Mouse (Mus musculus): ENCODE results near the gene Cmklr1. TPM values are rescaled to one million over a fixed set of nuclear protein-coding genes. Genes with fewer than 3 reads are reported as not detected.

Cmklr1 gene
- polyA plus RNA-seq, 1 experiment, result 2.2 TPM

- no peaks in the 10 kb centered on the region for H3K27me3 ChIP-seq (ENCODE audit: control insufficient read depth, insufficient read depth, low read length)
- TF ChIP-seq POLR2A (IDR thresholded peaks at IDR 0.05; ENCODE audit: borderline replicate concordance, insufficient read depth, low read length), result no peak
- no peak for TF ChIP-seq CTCF (IDR thresholded peaks at IDR 0.05; ENCODE audit: borderline replicate concordance, insufficient read depth, low read depth, low read length)
- 50% methylated on average over 4 of the region's 4 CpGs for WGBS
- peaks cover 28% of the 10 kb centered on the region for H3K4me1 ChIP-seq (ENCODE audit: control insufficient read depth, insufficient read depth, low read length)
- DNase-seq, result peak; percentile 64 to 80
- no peak overlapping the region for H3K4me3 ChIP-seq (replicated peaks; ENCODE audit: insufficient read depth, low read depth, low read length)
- H3K27ac ChIP-seq (ENCODE audit: insufficient read depth, low read length), result peak overlapping the region; percentile 64; the same call in 1 of the 2 replicates
Observed at GRCm38 (mm10) chr5:113618716-113619115, 31.5 kb downstream of the Cmklr1 start.

- TF ChIP-seq POLR2A (IDR thresholded peaks at IDR 0.05; ENCODE audit: borderline replicate concordance, insufficient read depth, low read length) (no peak), CTCF (IDR thresholded peaks at IDR 0.05; ENCODE audit: borderline replicate concordance, insufficient read depth, low read depth, low read length) (no peak)
- no peak overlapping the region for H3K27ac ChIP-seq (ENCODE audit: insufficient read depth, low read length)
- 79% methylated on average over 12 of the region's 12 CpGs for WGBS
- peaks cover 44% of the 10 kb centered on the region for H3K4me1 ChIP-seq (ENCODE audit: control insufficient read depth, insufficient read depth, low read length)
- no peak for DNase-seq
- no peak overlapping the region for H3K4me3 ChIP-seq (replicated peaks; ENCODE audit: insufficient read depth, low read depth, low read length)
- H3K27me3 ChIP-seq (ENCODE audit: control insufficient read depth, insufficient read depth, low read length), result no peaks in the 10 kb centered on the region
Observed at GRCm38 (mm10) chr5:113611771-113612233, 38.4 kb downstream of the Cmklr1 start.

- no peak for DNase-seq
- H3K4me3 ChIP-seq (replicated peaks; ENCODE audit: insufficient read depth, low read depth, low read length), result no peak overlapping the region
- peak overlapping the region; percentile 57; the same call in 1 of the 2 replicates for H3K27ac ChIP-seq (ENCODE audit: insufficient read depth, low read length)
- H3K27me3 ChIP-seq (ENCODE audit: control insufficient read depth, insufficient read depth, low read length), result no peaks in the 10 kb centered on the region
- WGBS, result 84% methylated on average over 6 of the region's 6 CpGs
- TF ChIP-seq POLR2A (IDR thresholded peaks at IDR 0.05; ENCODE audit: borderline replicate concordance, insufficient read depth, low read length) (no peak), CTCF (IDR thresholded peaks at IDR 0.05; ENCODE audit: borderline replicate concordance, insufficient read depth, low read depth, low read length) (no peak)
- peaks cover 48% of the 10 kb centered on the region for H3K4me1 ChIP-seq (ENCODE audit: control insufficient read depth, insufficient read depth, low read length)
Observed at GRCm38 (mm10) chr5:113611131-113611530, 39.1 kb downstream of the Cmklr1 start.

DNA sequence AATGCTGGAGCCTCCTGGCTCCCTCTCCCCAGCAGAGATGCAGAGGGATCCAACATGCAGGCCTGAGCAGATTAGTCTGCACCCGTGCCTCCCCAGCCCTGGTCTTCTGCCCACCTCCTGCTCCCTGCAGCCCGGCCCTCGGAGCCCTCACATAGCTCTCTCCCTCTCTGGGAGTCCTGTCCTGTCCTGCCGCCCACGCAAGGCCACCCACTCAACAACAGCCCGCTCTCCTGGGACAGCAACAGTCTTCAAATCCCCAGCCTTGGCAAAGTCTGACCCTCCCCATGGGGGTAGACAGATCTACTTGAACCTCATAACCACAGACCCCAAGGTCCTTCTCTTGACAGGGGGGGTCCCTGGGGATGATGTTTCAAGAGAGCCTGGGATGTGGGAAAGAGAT is 39.7 kb downstream of the Cmklr1 start:
- peak overlapping the region; percentile 57 for H3K27ac ChIP-seq (ENCODE audit: insufficient read depth, low read length)
- DNase-seq, result no peak
- H3K27me3 ChIP-seq (ENCODE audit: control insufficient read depth, insufficient read depth, low read length), result no peaks in the 10 kb centered on the region
- 39% methylated on average over 6 of the region's 6 CpGs for WGBS
- TF ChIP-seq POLR2A (IDR thresholded peaks at IDR 0.05; ENCODE audit: borderline replicate concordance, insufficient read depth, low read length) (no peak), CTCF (IDR thresholded peaks at IDR 0.05; ENCODE audit: borderline replicate concordance, insufficient read depth, low read depth, low read length) (no peak)
- H3K4me1 ChIP-seq (ENCODE audit: control insufficient read depth, insufficient read depth, low read length), result peaks cover 48% of the 10 kb centered on the region
- no peak overlapping the region for H3K4me3 ChIP-seq (replicated peaks; ENCODE audit: insufficient read depth, low read depth, low read length)

- Histone ChIP-seq H3K4me1 (ENCODE audit: control insufficient read depth, insufficient read depth, low read length) (peaks cover 48% of the 10 kb centered on the region), H3K27me3 (ENCODE audit: control insufficient read depth, insufficient read depth, low read length) (no peaks in the 10 kb centered on the region), H3K27ac (ENCODE audit: insufficient read depth, low read length) (no peak overlapping the region), H3K4me3 (replicated peaks; ENCODE audit: insufficient read depth, low read depth, low read length) (no peak overlapping the region)
- no peak for TF ChIP-seq CTCF (IDR thresholded peaks at IDR 0.05; ENCODE audit: borderline replicate concordance, insufficient read depth, low read depth, low read length)
- TF ChIP-seq POLR2A (IDR thresholded peaks at IDR 0.05; ENCODE audit: borderline replicate concordance, insufficient read depth, low read length), result no peak
- DNase-seq, result no peak
- 82% methylated on average over 5 of the region's 5 CpGs for WGBS
Observed at GRCm38 (mm10) chr5:113609891-113610290, 40.3 kb downstream of the Cmklr1 start.

GRCm38 (mm10) chr5:113608511-113608910 is 41.7 kb downstream of the Cmklr1 start:
- H3K27me3 ChIP-seq (ENCODE audit: control insufficient read depth, insufficient read depth, low read length), result no peaks in the 10 kb centered on the region
- 89% methylated on average over 8 of the region's 8 CpGs for WGBS
- no peak for DNase-seq
- no peak overlapping the region for H3K27ac ChIP-seq (ENCODE audit: insufficient read depth, low read length)
- no peak overlapping the region for H3K4me3 ChIP-seq (replicated peaks; ENCODE audit: insufficient read depth, low read depth, low read length)
- peaks cover 48% of the 10 kb centered on the region for H3K4me1 ChIP-seq (ENCODE audit: control insufficient read depth, insufficient read depth, low read length)
- TF ChIP-seq CTCF (IDR thresholded peaks at IDR 0.05; ENCODE audit: borderline replicate concordance, insufficient read depth, low read depth, low read length), result no peak
- TF ChIP-seq POLR2A (IDR thresholded peaks at IDR 0.05; ENCODE audit: borderline replicate concordance, insufficient read depth, low read length), result no peak

DNA sequence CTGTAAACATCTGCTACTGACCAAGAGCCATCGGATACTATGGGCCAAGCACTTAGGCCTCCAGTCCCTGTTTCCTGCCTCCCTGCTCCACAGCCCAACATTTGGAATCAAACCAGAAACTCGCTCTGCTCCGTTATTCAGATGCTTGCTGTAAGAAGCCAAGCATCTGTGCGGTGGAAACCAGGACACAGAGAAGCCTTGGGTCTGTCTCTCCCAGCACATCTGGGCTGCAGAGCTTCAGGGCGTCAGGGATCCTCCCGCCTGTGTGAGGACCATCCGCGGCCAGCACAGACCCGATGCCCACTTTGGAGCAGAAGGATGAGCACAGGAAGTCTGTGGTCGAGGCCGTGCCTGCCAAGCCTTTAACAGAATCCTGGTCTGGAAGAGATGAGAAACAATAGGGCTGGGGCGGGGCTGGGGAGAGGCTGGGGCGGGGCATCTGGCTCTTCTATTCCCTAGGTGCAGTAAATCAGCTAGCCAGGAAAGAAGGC is 42.2 kb downstream of the Cmklr1 start:
- H3K27ac ChIP-seq (ENCODE audit: insufficient read depth, low read length), result no peak overlapping the region
- WGBS, result 29% methylated on average over 13 of the region's 13 CpGs
- TF ChIP-seq CTCF (IDR thresholded peaks at IDR 0.05; ENCODE audit: borderline replicate concordance, insufficient read depth, low read depth, low read length) (no peak), POLR2A (IDR thresholded peaks at IDR 0.05; ENCODE audit: borderline replicate concordance, insufficient read depth, low read length) (no peak)
- H3K4me1 ChIP-seq (ENCODE audit: control insufficient read depth, insufficient read depth, low read length), result peaks cover 53% of the 10 kb centered on the region
- DNase-seq, result no peak
- H3K4me3 ChIP-seq (replicated peaks; ENCODE audit: insufficient read depth, low read depth, low read length), result no peak overlapping the region
- H3K27me3 ChIP-seq (ENCODE audit: control insufficient read depth, insufficient read depth, low read length), result no peaks in the 10 kb centered on the region

GRCm38 (mm10) chr5:113606961-113607785 is 43.1 kb downstream of the Cmklr1 start:
- TF ChIP-seq POLR2A (IDR thresholded peaks at IDR 0.05; ENCODE audit: borderline replicate concordance, insufficient read depth, low read length), result no peak
- TF ChIP-seq CTCF (IDR thresholded peaks at IDR 0.05; ENCODE audit: borderline replicate concordance, insufficient read depth, low read depth, low read length), result no peak
- 53% methylated on average over 8 of the region's 8 CpGs for WGBS

More at GRCm38 (mm10) chr5:113606961-113607785, 43.1 kb downstream of the Cmklr1 start:
- Histone ChIP-seq H3K4me1 (ENCODE audit: control insufficient read depth, insufficient read depth, low read length) (peaks cover 53% of the 10 kb centered on the region), H3K27ac (ENCODE audit: insufficient read depth, low read length) (no peak overlapping the region), H3K4me3 (replicated peaks; ENCODE audit: insufficient read depth, low read depth, low read length) (no peak overlapping the region), H3K27me3 (ENCODE audit: control insufficient read depth, insufficient read depth, low read length) (no peaks in the 10 kb centered on the region)
- DNase-seq, result no peak
